Mouse (Mus musculus) megakaryocyte, embryonic 14.5 days (primary cell): ENCODE measurements around the gene Zxdb.
"Not testable (repeated sequence)": the region's sequence is repeated elsewhere in the genome, so short reads cannot be mapped to it uniquely, and the experiment has no call there.

ENCODE experiments used
- FLI1 ChIP-seq: IDR thresholded peaks from 2 replicates; pipeline ENCODE4 v1.6.1; 2012; ENCODE audit warnings: low read length, inconsistent platforms, mixed read lengths
- GATA1 ChIP-seq: IDR thresholded peaks from 3 replicates; pipeline ENCODE4 v1.6.1; 2012; ENCODE audit warnings: mixed read lengths, low read length, inconsistent platforms, borderline replicate concordance

- TF ChIP-seq FLI1, GATA1: not testable (repeated sequence)
Observed at GRCm38 (mm10) chrX:94724192-94724971, at the start of gene Zxdb.
